Mouse (Mus musculus): ENCODE results near the gene Ntan1. TPM values are rescaled to one million over a fixed set of nuclear protein-coding genes. Genes with fewer than 3 reads are reported as not detected.
"Not testable (repeated sequence)": the region's sequence is repeated elsewhere in the genome, so short reads cannot be mapped to it uniquely, and the experiment has no call there.

Gene Ntan1
- total RNA-seq, 2 experiments from 2014 or later, result 51.9 to 76.5 TPM

GRCm38 (mm10) chr16:13826511-13826910 is 7.9 kb downstream of the Ntan1 start:
- no peak for ATAC-seq (replicated peaks; ENCODE audit: poor library complexity, severe bottlenecking)

DNA sequence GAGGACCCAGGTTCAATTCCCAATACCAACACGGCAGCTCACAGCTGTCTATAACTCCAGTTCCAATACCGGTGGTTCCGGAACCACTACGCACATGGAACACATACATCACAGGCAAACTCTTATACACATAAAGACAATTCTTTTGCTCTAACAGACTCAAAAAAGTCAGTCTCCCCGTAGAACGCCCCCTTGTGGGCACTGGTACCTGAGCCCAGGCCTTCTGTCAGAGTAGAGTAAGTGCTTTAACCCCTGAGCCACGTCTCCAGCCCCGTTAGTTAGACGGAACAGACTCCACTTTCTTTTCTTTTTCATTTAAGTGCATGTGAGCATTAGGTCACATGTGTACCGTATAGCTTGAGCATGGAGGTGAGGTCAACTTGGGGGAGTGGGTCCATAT is 11.8 kb downstream of the Ntan1 start:
- no peak for ATAC-seq (replicated peaks; ENCODE audit: poor library complexity, severe bottlenecking)

DNA sequence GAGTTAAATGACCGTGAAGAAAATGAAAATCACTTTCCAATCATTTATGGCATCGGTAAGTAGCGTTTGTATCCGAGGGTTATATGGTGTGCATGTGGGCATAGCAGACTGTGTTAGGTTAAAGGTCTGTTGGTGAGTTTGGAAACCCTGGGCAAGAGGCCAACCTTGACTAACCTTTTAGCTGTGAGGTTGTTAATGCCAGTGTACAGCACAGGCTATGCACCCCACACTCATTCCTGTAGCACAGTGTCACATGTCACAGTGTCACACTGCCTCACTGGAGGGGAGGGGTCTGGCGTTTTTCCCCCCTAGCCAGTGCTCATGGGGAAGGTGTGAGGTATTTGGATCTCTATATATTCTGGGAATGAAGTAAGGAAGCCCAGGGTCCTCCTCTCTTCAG is 13.0 kb downstream of the Ntan1 start:
- ATAC-seq (replicated peaks; ENCODE audit: poor library complexity, severe bottlenecking), result no peak

DNA sequence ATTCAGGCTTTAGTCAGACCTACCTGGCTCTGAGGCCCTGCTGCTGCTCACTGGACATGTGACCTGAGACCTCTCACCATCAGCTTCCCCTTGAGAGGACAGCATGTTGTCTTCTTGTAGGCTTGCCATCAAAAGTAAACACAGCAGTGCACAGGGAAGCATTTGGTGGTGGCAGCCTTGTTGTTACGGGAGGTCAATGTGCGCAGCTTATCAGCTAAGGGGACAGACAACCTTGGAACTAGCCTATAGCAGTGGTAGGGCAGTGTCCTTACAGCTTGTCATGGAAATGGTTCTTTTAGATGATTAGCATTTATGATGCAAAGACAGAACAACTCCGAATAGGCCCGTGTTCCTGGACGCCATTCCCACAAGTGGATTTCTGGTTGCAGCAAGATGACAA is 15.7 kb downstream of the Ntan1 start:
- no peak for ATAC-seq (replicated peaks; ENCODE audit: poor library complexity, severe bottlenecking)

DNA sequence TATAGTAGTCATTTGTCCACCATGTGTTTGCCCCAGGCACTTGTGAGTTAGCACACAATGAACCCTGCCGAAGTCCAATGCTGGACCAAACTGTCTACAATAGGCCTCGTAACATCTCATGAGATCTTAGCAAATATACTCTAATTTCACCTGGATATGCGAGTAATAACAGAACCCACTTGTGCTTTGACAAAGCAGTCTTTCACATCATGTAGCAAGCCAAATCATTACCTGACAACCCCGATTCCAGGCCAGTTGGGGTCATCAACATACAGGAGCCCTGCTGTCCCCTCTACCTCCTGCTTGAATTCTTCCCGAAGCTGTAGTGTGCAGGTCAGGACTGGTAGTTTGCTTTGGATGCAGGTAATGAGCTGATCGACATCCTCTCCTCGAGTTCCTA is 21.4 kb downstream of the Ntan1 start:
- no peak for ATAC-seq (replicated peaks; ENCODE audit: poor library complexity, severe bottlenecking)

DNA sequence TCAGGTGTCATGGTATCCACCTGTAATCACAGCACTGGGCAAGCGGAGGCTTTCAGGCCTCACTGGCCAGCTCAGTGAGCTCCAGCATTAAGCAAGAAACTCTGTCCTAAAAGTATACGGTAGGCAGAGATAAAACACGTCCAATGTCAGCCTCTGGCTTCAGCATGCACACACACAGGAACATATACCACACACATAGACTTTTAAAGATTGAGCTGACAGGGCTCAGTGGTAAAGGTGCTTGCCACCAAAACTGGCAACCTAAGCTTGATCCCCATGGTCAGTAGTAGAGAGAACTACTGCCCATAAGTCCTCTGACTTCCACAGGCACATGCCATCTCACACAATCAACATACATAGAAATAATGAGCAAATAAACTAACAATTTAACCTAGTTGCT is 22.3 kb downstream of the Ntan1 start:
- ATAC-seq (replicated peaks; ENCODE audit: poor library complexity, severe bottlenecking), result no peak

DNA sequence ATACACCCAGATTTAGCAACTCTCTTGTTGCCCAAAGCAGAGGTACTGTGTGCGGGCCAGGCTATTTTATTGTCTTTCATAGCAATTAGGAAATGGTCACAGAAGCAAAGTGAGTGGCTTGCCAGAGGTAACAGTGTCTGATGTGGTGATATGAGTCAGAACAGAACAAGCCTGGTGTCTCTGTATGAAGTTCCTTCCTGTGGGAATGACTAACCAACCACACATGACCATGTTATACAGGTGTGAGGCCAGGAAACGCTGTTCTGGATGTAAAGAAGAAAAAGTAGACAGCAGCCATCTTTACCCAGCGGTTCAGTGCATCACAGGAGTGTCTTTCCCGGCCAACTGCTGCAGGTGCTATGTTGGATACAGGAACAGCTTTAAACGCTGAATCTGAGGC is 26.4 kb downstream of the Ntan1 start:
- ATAC-seq (replicated peaks; ENCODE audit: poor library complexity, severe bottlenecking), result no peak

- no peak for ATAC-seq (replicated peaks; ENCODE audit: poor library complexity, severe bottlenecking)
These were observed 28.0 kb downstream of the Ntan1 start for GRCm38 (mm10) chr16:13846675-13847074.

- ATAC-seq (replicated peaks; ENCODE audit: poor library complexity, severe bottlenecking), result peak; percentile 68
These were observed 29.7 kb downstream of the Ntan1 start for GRCm38 (mm10) chr16:13848310-13848709.

GRCm38 (mm10) chr16:13851446-13851845 is 32.8 kb downstream of the Ntan1 start:
- ATAC-seq (replicated peaks; ENCODE audit: poor library complexity, severe bottlenecking), result no peak

DNA sequence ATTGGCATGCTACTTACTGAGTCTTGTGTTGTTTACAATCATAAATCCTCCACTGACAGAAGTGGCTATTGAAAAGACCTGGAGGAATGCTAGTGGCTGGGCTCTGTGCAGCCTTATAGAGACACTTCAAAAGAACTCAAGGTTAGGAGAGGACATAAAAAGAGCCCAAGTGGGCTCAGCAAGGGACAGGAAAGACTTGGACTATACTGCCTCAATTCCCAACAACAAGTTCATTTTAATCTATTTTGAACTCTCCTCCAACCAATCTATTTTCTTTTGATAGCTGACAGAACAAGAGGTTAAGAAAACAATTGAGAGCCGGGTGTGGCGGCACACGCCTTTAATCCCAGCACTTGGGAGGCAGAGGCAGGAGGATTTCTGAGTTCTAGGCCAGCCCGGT is 35.2 kb downstream of the Ntan1 start:
- ATAC-seq (replicated peaks; ENCODE audit: poor library complexity, severe bottlenecking), result no peak

DNA sequence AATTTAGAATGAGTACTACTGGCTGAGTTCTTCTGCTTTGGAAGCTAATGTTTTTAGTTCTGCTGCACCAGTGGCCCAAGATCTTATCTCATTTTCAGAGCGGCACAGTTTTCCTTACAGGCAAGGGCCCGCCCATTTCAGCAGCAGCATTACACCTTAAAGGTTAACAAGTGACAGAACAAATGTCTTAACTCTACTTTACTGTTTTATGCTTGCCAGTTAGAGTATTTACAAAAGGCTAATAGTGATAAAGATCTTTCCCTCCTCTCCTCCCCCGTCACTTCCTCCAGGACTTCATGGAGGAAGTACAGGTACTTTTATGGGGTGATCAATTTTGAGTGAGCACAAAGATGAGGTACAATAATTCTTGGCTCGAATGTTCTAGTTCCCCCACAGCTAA is 47.4 kb downstream of the Ntan1 start:
- no peak for ATAC-seq (replicated peaks; ENCODE audit: poor library complexity, severe bottlenecking)

GRCm38 (mm10) chr16:13866616-13867015 is 48.0 kb downstream of the Ntan1 start:
- no peak for ATAC-seq (replicated peaks; ENCODE audit: poor library complexity, severe bottlenecking)

- not testable (repeated sequence) for ATAC-seq (replicated peaks; ENCODE audit: poor library complexity, severe bottlenecking)
These were observed 48.8 kb downstream of the Ntan1 start for GRCm38 (mm10) chr16:13867406-13867805.

- no peak for ATAC-seq (replicated peaks; ENCODE audit: poor library complexity, severe bottlenecking)
These were observed 49.4 kb downstream of the Ntan1 start for GRCm38 (mm10) chr16:13867910-13868514.

GRCm38 (mm10) chr16:13875483-13875882 is 56.8 kb downstream of the Ntan1 start:
- ATAC-seq (replicated peaks; ENCODE audit: poor library complexity, severe bottlenecking), result no peak

DNA sequence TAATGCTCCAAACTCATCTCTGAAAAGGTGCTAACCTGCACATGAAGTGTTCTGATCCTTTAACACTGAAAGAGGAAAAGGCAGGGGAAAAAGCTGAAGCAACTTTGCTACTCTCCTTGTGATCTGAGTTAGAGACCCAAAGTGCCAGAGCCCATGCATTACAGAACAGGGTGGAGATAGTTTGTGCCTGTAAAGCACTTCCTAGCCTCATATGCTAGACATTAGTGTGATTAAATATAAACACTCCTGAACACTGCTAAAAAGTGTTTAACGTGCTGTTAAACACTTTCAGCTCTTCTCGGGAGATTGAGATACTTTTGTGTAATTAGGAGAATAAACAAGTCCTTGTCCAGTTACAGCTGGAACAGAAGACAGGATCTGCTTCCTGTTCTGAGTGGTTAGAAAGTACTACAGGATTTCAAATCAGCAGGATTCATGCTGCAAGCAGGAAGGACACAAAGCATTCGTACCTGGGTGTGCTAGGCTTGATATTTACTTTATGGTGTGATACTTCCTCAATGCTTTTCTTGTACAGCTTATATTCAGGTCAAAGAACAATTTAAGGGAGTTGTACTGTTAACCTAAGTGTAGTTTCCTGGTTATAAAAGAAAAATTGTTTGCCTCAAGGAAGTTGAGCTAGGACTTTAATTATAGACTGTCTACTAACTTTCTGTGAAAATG is 64.6 kb downstream of the Ntan1 start:
- no peak for ATAC-seq (replicated peaks; ENCODE audit: poor library complexity, severe bottlenecking)

Other genes with a start within 250 kb of the Ntan1 start
- gene Parn, start 150.7 kb upstream of the Ntan1 start, total RNA-seq (2014; fragmentation: Nextera tagmentation), result 18.8 and 32.3 TPM in 2 replicates
- gene Parn, start 150.7 kb upstream of the Ntan1 start, total RNA-seq (2017), result 49.3 and 55.0 TPM in 2 replicates
- gene Bfar, start 147.0 kb upstream of the Ntan1 start, total RNA-seq (2014; fragmentation: Nextera tagmentation), result 48.1 and 52.9 TPM in 2 replicates
- gene Bfar, start 147.0 kb upstream of the Ntan1 start, total RNA-seq (2017), result 49.8 and 65.2 TPM in 2 replicates
- gene 3110001I22Rik, start 146.9 kb upstream of the Ntan1 start, total RNA-seq (2014; fragmentation: Nextera tagmentation), result 10.4 and 21.6 TPM in 2 replicates
- gene 3110001I22Rik, start 146.9 kb upstream of the Ntan1 start, total RNA-seq (2017), result 23.8 and 25.2 TPM in 2 replicates
- not detected in 2 replicates for gene Pla2g10, start 87.9 kb upstream of the Ntan1 start, total RNA-seq (2014; fragmentation: Nextera tagmentation)
- not detected in 2 replicates for gene Pla2g10, start 87.9 kb upstream of the Ntan1 start, total RNA-seq (2017)
- 24.4 and 27.6 TPM in 2 replicates for gene Rrn3, start 38.1 kb upstream of the Ntan1 start, total RNA-seq (2014; fragmentation: Nextera tagmentation)
- gene Rrn3, start 38.1 kb upstream of the Ntan1 start, total RNA-seq (2017), result 39.9 and 45.5 TPM in 2 replicates
- 48.3 and 52.0 TPM in 2 replicates for gene Pdxdc1, start 84.3 kb downstream of the Ntan1 start, total RNA-seq (2014; fragmentation: Nextera tagmentation)
- 67.8 and 71.6 TPM in 2 replicates for gene Pdxdc1, start 84.3 kb downstream of the Ntan1 start, total RNA-seq (2017)
- gene Mpv17l, start 84.3 kb downstream of the Ntan1 start, total RNA-seq (2014; fragmentation: Nextera tagmentation), result not detected in 2 replicates
- 0.65 TPM in 1 of 2 replicates, not detected in the other for gene Mpv17l, start 84.3 kb downstream of the Ntan1 start, total RNA-seq (2017)
- gene 2900011O08Rik, start 167.8 kb downstream of the Ntan1 start, total RNA-seq (2014; fragmentation: Nextera tagmentation), result not detected in 2 replicates
- gene 2900011O08Rik, start 167.8 kb downstream of the Ntan1 start, total RNA-seq (2017), result 0.34 TPM in 1 of 2 replicates, not detected in the other
- 2.8 and 26.7 TPM in 2 replicates for gene Ifitm7, start 168.0 kb downstream of the Ntan1 start, total RNA-seq (2014; fragmentation: Nextera tagmentation)
- 5.3 and 15.9 TPM in 2 replicates for gene Ifitm7, start 168.0 kb downstream of the Ntan1 start, total RNA-seq (2017)

All from granulocyte monocyte progenitor cell, adult 5-6 weeks (primary cell).